Mouse (Mus musculus) inflammation-experienced regulatory T-cells, adult 6 months (primary cell): ENCODE measurements around the gene Gm6408. TPM values are rescaled to one million over a fixed set of nuclear protein-coding genes. Genes with fewer than 3 reads are reported as not detected.
"Not testable (repeated sequence)": the region's sequence is repeated elsewhere in the genome, so short reads cannot be mapped to it uniquely, and the experiment has no call there.

Experiments
- ATAC-seq: one replicate; pipeline ENCODE4 v1.8.0; 2017
- polyA plus RNA-seq, 3 experiments: library from polyadenylated mRNA; unstranded; fragments of 100-300 nt; shearing (Covaris generic); gene quantifications; one replicate each; pipeline ENCODE4 v1.2.1; 2017

Gene Gm6408
- not detected for polyA plus RNA-seq

- not testable (repeated sequence) for ATAC-seq
These were observed at the start of gene Gm6408 for GRCm38 (mm10) chr5:146481665-146482064. Gene Gm6408 (plus strand): TSS chr5:146481965.

DNA sequence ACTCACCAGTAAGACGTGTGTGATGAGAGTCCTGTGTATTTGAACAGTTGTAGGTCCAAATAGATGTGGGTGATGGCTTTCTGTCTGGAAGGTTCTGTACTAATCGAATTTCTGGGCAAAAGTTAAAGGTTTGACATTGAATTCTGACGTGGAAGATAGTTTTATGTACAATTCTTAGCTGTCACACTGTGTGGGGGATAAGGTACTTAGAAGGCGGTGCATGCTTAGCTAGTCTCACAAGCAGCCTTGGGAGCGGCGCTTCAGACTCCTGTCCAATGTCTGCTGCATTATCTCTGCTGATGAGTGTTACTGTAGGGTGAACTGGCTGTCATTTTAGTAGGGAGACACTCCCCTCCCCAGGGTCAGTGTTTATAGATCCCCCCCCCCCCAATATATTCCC, 49.3 kb upstream of the Gm6408 start:
- no peak for ATAC-seq

GRCm38 (mm10) chr5:146435316-146435715, 46.4 kb upstream of the Gm6408 start:
- ATAC-seq, result no peak

DNA sequence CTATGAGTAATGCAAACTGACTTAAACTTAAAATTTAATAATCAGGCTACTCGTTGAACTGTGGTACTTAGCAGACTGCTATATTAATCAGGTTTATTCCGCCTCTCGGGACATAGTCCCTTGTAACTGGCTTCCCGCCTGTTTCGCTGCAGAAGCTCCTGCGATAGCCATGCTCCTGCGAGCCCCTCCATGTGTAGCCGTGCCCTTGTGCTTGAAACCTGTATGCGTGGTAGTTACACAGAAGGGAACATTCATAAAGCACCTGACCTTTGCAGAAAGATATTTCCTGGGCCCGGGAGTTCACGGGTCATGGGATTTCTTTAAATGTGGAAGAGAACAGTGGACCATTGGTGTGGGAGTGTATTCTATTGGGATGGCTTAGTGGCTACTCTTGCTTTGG, 45.0 kb upstream of the Gm6408 start:
- ATAC-seq, result no peak

- ATAC-seq, result no peak
These were observed 42.5 kb upstream of the Gm6408 start for GRCm38 (mm10) chr5:146439152-146439781.

- ATAC-seq, result no peak
These were observed 41.5 kb upstream of the Gm6408 start for GRCm38 (mm10) chr5:146440273-146440672.

DNA sequence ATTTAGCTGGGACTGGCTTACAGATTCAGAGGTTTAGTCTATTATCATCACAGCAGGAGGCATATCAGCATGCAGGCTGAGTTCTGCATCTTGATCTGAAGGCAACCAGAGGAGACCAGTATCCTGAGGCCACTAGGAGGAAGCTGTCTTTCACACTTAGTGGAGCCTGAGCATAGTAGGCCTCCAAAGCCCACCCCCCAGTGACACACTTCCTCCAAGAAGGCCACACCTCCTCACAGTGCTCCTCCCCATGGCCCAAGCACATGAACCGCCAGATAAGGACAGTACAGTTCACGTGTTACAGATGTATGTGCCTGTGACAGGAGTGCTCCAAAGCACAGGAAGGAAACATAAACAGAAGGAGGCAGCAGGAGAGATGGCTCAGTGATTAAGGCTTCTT, 39.0 kb upstream of the Gm6408 start:
- ATAC-seq, result no peak

DNA sequence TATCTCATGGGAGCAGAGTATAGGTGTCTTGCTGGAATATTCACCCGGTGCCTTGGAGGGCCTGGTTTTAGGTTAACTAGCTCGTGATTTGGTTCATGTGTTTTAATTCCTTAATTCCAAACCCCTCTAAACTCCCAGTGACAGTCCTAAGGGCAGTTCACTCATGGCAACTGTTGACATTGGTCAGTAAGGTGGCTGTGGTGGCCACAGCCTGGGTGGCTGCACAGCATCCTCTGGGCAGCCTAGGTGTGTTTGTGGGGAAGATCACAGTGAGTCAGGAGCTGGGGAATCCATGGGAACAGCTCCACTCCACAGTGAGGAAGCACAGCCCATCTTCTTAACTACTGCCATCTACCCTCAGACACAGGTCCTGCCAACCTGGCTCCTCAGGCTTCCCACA, 35.1 kb upstream of the Gm6408 start:
- no peak for ATAC-seq

DNA sequence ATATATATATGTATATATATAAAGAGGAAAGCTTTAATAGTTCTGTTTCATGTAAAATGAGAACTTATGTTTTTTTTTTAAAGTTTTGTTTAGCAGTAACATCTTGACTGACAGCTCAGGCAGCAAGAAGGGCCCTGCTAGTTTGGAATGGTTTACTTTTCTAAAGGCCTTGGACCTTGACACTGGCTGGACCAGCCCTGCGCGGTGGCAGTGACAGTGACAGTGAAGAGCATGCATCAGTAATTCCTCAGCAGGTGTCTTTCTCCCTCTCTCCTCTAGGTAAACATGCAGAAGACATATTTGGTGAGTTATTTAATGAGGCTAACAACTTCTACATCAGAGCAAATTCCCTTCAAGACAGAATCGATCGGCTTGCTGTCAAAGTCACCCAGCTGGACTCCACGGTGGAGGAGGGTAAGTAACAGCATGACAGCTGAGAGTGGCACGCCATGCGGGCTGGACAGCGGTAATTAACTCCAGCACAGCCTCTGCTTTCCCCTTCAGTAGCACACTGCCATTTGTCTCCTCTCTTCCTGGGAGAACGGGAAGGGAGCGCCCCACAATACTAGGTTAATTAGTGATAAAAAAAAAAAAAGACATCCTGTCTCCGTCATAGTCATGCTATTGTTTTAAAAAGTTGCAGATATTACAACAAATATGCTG, 30.0 kb upstream of the Gm6408 start:
- no peak for ATAC-seq

- no peak for ATAC-seq
These were observed 28.2 kb upstream of the Gm6408 start for GRCm38 (mm10) chr5:146453556-146453955.

- no peak for ATAC-seq
These were observed 20.2 kb upstream of the Gm6408 start for GRCm38 (mm10) chr5:146461612-146462011.

- no peak for ATAC-seq
These were observed 15.1 kb upstream of the Gm6408 start for GRCm38 (mm10) chr5:146466663-146467062.

- no peak for ATAC-seq
These were observed 13.5 kb upstream of the Gm6408 start for GRCm38 (mm10) chr5:146468311-146468710.

DNA sequence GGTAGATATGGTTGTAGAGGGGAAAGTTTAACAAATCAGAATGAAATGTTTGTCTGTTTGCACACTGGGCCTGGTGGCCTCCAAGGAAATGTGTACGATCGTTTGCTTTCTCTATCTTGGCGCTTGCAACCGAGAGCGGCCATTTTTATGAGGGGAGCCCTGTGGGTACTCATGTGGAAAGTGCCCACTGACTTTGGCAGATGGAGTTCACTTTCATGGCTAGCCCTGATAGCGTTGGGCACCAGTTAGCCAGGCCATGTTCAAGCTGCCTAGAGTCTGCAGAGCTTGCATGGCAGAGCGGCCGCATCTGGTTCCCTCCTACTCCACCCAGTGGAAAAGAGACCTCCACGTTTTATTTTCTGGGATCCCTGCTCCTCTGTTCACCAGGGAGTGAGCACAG, 10.9 kb upstream of the Gm6408 start:
- no peak for ATAC-seq

- ATAC-seq, result no peak
These were observed 10.5 kb upstream of the Gm6408 start for GRCm38 (mm10) chr5:146471311-146471710.

- no peak for ATAC-seq
These were observed 9.9 kb upstream of the Gm6408 start for GRCm38 (mm10) chr5:146471821-146472220.

- ATAC-seq, result not testable (repeated sequence)
These were observed 2.2 kb upstream of the Gm6408 start for GRCm38 (mm10) chr5:146479564-146479963.

- not testable (repeated sequence) for ATAC-seq
These were observed 7.2 kb downstream of the Gm6408 start for GRCm38 (mm10) chr5:146488959-146489358.

- ATAC-seq, result not testable (repeated sequence)
These were observed 9.3 kb downstream of the Gm6408 start, which contains the start of gene Gm6370 for GRCm38 (mm10) chr5:146491063-146491462. Gene Gm6370 (plus strand): TSS chr5:146491363.

GRCm38 (mm10) chr5:146502099-146502498, 20.3 kb downstream of the Gm6408 start, which contains the start of gene 4930449I24Rik:
Gene 4930449I24Rik (plus strand): TSS chr5:146502399.
- ATAC-seq, result not testable (repeated sequence)

DNA sequence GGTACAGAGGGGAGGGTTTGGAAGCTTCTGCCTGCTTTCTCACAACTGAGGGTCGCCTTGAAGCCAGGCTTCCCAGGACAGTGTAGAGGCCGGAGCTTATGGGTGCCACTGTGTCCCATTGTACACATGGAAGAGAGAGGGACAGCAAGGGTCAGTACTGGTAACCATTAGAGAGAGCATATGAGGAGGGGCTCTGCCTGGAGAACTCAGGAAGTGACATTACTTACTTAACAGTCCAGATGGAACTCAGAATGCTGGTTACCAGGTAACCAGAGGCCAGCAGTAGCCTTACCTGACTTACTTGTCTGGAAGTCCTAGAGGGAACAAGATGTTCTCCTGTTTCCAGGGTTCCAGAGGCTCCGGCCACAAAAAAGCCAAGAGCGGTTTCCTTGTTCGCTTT, 32.1 kb downstream of the Gm6408 start, which contains the start of gene Gm3402:
Gene Gm3402 (plus strand): TSS at position 301 of the 400 bp plus-strand sequence.
- not testable (repeated sequence) for ATAC-seq

GRCm38 (mm10) chr5:146525501-146525900, 43.7 kb downstream of the Gm6408 start, which contains the start of gene Gm3404:
Gene Gm3404 (plus strand): TSS chr5:146525801.
- ATAC-seq, result not testable (repeated sequence)
